Mouse (Mus musculus) heart, embryonic 12.5 days (tissue): ENCODE results near the gene Eif2b3. TPM values are rescaled to one million over a fixed set of nuclear protein-coding genes. Genes with fewer than 3 reads are reported as not detected.

Experiments used
- ATAC-seq: fragments of 200-750 bp; cut with Nextera tagmentation; 2 replicates; pipeline ENCODE4 v1.8.0; 2017; ENCODE audit warnings: moderate TSS enrichment, moderate library complexity; ENCODE audit not compliant: insufficient number of reproducible peaks, low FRiP score
- H3K27ac ChIP-seq: fragments of 300-500 bp; sonication (generic); 2 replicates; pipeline ENCODE4 v1.5.1; 2016; ENCODE audit warnings: mild to moderate bottlenecking, moderate library complexity; ENCODE audit not compliant: poor library complexity, severe bottlenecking
- H3K27me3 ChIP-seq: fragments of 300-500 bp; sonication (generic); replicated peaks from 2 replicates; pipeline ENCODE4 v1.6.1; 2016; ENCODE audit warnings: mild to moderate bottlenecking, moderate library complexity
- H3K36me3 ChIP-seq: fragments of 300-500 bp; sonication (generic); 2 replicates; pipeline ENCODE4 v1.6.1; 2016; ENCODE audit warnings: mild to moderate bottlenecking, moderate library complexity
- H3K4me1 ChIP-seq: fragments of 300-500 bp; sonication (generic); replicated peaks from 2 replicates; pipeline ENCODE4 v1.6.1; 2016; ENCODE audit warnings: mild to moderate bottlenecking
- H3K4me2 ChIP-seq: fragments of 300-500 bp; sonication (generic); 2 replicates; pipeline ENCODE4 v1.6.1; 2016; ENCODE audit warnings: mild to moderate bottlenecking, moderate library complexity
- H3K4me3 ChIP-seq: fragments of 300-500 bp; sonication (generic); 2 replicates; pipeline ENCODE4 v1.5.1; 2016; ENCODE audit warnings: mild to moderate bottlenecking
- H3K9ac ChIP-seq: fragments of 300-500 bp; sonication (generic); 2 replicates; pipeline ENCODE4 v1.6.1; 2016; ENCODE audit warnings: mild to moderate bottlenecking, moderate library complexity
- H3K9me3 ChIP-seq: fragments of 300-500 bp; sonication (generic); replicated peaks from 2 replicates; pipeline ENCODE4 v1.6.1; 2016; ENCODE audit warnings: mild to moderate bottlenecking, moderate library complexity
- WGBS: fragments of 180-500 bp; shearing (Covaris S2); methylation state at CpG from one replicate; pipeline ENCODE4 v1.1.7; 2016; 5-methylcytosine and 5-hydroxymethylcytosine counted together
- polyA plus RNA-seq: library from polyadenylated mRNA; unstranded; fragments of >200 nt; fragmentation: Nextera tagmentation; extraction: Ambion mirVana; gene quantifications from 2 replicates; pipeline ENCODE4 v1.2.1, GENCODE M21; 2016

Eif2b3 gene
- polyA plus RNA-seq, 1 experiment from 2014 or later = 29.2 TPM

- H3K9ac ChIP-seq = no peak overlapping the region
- no peak overlapping the region for H3K4me3 ChIP-seq
- H3K4me1 ChIP-seq = peaks cover 6% of the 10 kb centered on the region
- H3K36me3 ChIP-seq = peaks cover 27% of the 10 kb centered on the region
- no peak overlapping the region for H3K27ac ChIP-seq
- H3K27me3 ChIP-seq = no peaks in the 10 kb centered on the region
- WGBS = 88% methylated on average over 4 of the region's 4 CpGs
- no peaks in the 10 kb centered on the region for H3K9me3 ChIP-seq
- H3K4me2 ChIP-seq = no peak overlapping the region
- no peak for ATAC-seq
Observed at GRCm38 (mm10) chr4:117023469-117023868, 4.3 kb downstream of the Eif2b3 start.

- ATAC-seq = no peak
- Histone ChIP-seq H3K9ac (no peak overlapping the region), H3K27me3 (no peaks in the 10 kb centered on the region), H3K36me3 (peaks cover 29% of the 10 kb centered on the region), H3K4me1 (no peaks in the 10 kb centered on the region; the same call in none of the 2 replicates), H3K4me2 (no peak overlapping the region), H3K4me3 (no peak overlapping the region), H3K9me3 (no peaks in the 10 kb centered on the region), H3K27ac (no peak overlapping the region)
- 90% methylated on average over 1 of the region's 1 CpGs for WGBS
Observed at GRCm38 (mm10) chr4:117031105-117031504, 11.9 kb downstream of the Eif2b3 start.

GRCm38 (mm10) chr4:117039925-117040687 is 20.9 kb downstream of the Eif2b3 start:
- Histone ChIP-seq H3K4me1 (peaks cover 8% of the 10 kb centered on the region; the same call in 1 of the 2 replicates), H3K27ac (peak overlapping the region; percentile 51; the same call in 1 of the 2 replicates), H3K9ac (no peak overlapping the region), H3K9me3 (no peaks in the 10 kb centered on the region), H3K4me3 (no peak overlapping the region), H3K4me2 (no peak overlapping the region), H3K27me3 (no peaks in the 10 kb centered on the region), H3K36me3 (peaks cover 5% of the 10 kb centered on the region)
- ATAC-seq = no peak
- 68% methylated on average over 9 of the region's 9 CpGs for WGBS

GRCm38 (mm10) chr4:117040791-117041190 is 21.6 kb downstream of the Eif2b3 start:
- Histone ChIP-seq H3K9ac (no peak overlapping the region), H3K36me3 (peaks cover 8% of the 10 kb centered on the region), H3K4me3 (no peak overlapping the region), H3K9me3 (no peaks in the 10 kb centered on the region), H3K27ac (no peak overlapping the region), H3K4me1 (0 out of 2 replicates have a peak, but pooled peaks cover 8% of the 10 kb centered on the region), H3K27me3 (no peaks in the 10 kb centered on the region), H3K4me2 (no peak overlapping the region)
- WGBS = 45% methylated on average over 1 of the region's 1 CpGs
- ATAC-seq = no peak

- Histone ChIP-seq H3K27me3 (no peaks in the 10 kb centered on the region), H3K4me2 (no peak overlapping the region), H3K27ac (no peak overlapping the region), H3K4me3 (no peak overlapping the region), H3K9ac (no peak overlapping the region), H3K36me3 (peaks cover 13% of the 10 kb centered on the region; the same call in 1 of the 2 replicates), H3K9me3 (no peaks in the 10 kb centered on the region), H3K4me1 (0 out of 2 replicates have a peak, but pooled peaks cover 8% of the 10 kb centered on the region)
- WGBS = 43% methylated on average over 4 of the region's 4 CpGs
- peak; percentile 36; the same call in 1 of the 2 replicates for ATAC-seq
Observed at GRCm38 (mm10) chr4:117041283-117041721, 22.1 kb downstream of the Eif2b3 start.

GRCm38 (mm10) chr4:117048836-117049235 is 29.6 kb downstream of the Eif2b3 start:
- no peak overlapping the region for H3K9ac ChIP-seq
- H3K4me2 ChIP-seq = no peak overlapping the region
- WGBS = 56% methylated on average over 3 of the region's 3 CpGs
- H3K4me1 ChIP-seq = no peaks in the 10 kb centered on the region
- H3K36me3 ChIP-seq = peaks cover 40% of the 10 kb centered on the region
- no peak for ATAC-seq
- H3K27me3 ChIP-seq = no peaks in the 10 kb centered on the region
- H3K27ac ChIP-seq = no peak overlapping the region
- no peaks in the 10 kb centered on the region for H3K9me3 ChIP-seq
- H3K4me3 ChIP-seq = no peak overlapping the region

GRCm38 (mm10) chr4:117049485-117049884 is 30.3 kb downstream of the Eif2b3 start:
- H3K27me3 ChIP-seq = no peaks in the 10 kb centered on the region
- no peaks in the 10 kb centered on the region for H3K9me3 ChIP-seq
- no peak for ATAC-seq
- H3K4me2 ChIP-seq = no peak overlapping the region
- peaks cover 40% of the 10 kb centered on the region for H3K36me3 ChIP-seq
- no peak overlapping the region for H3K27ac ChIP-seq
- H3K4me3 ChIP-seq = no peak overlapping the region
- H3K9ac ChIP-seq = no peak overlapping the region
- no peaks in the 10 kb centered on the region for H3K4me1 ChIP-seq
- WGBS = 97% methylated on average over 1 of the region's 1 CpGs

GRCm38 (mm10) chr4:117052626-117053025 is 33.4 kb downstream of the Eif2b3 start:
- H3K9me3 ChIP-seq = no peaks in the 10 kb centered on the region
- H3K4me2 ChIP-seq = no peak overlapping the region
- H3K4me3 ChIP-seq = no peak overlapping the region
- no peaks in the 10 kb centered on the region for H3K27me3 ChIP-seq
- ATAC-seq = no peak
- H3K36me3 ChIP-seq = peaks cover 24% of the 10 kb centered on the region
- H3K27ac ChIP-seq = no peak overlapping the region
- WGBS = 92% methylated on average over 4 of the region's 4 CpGs
- H3K9ac ChIP-seq = no peak overlapping the region
- no peaks in the 10 kb centered on the region for H3K4me1 ChIP-seq

- Histone ChIP-seq H3K9me3 (no peaks in the 10 kb centered on the region), H3K27me3 (no peaks in the 10 kb centered on the region), H3K9ac (no peak overlapping the region), H3K4me3 (no peak overlapping the region), H3K36me3 (peaks cover 21% of the 10 kb centered on the region), H3K4me1 (no peaks in the 10 kb centered on the region), H3K27ac (no peak overlapping the region), H3K4me2 (no peak overlapping the region)
- 91% methylated on average over 4 of the region's 4 CpGs for WGBS
- ATAC-seq = no peak
Observed at GRCm38 (mm10) chr4:117053956-117054355, 34.8 kb downstream of the Eif2b3 start.

- no peak overlapping the region for H3K27ac ChIP-seq
- H3K9ac ChIP-seq = no peak overlapping the region
- peaks cover 17% of the 10 kb centered on the region for H3K36me3 ChIP-seq
- H3K27me3 ChIP-seq = no peaks in the 10 kb centered on the region
- H3K4me2 ChIP-seq = no peak overlapping the region
- ATAC-seq = peak; percentile 92
- no peaks in the 10 kb centered on the region for H3K4me1 ChIP-seq
- no peak overlapping the region for H3K4me3 ChIP-seq
- no peaks in the 10 kb centered on the region for H3K9me3 ChIP-seq
Observed at GRCm38 (mm10) chr4:117056102-117056501, 36.9 kb downstream of the Eif2b3 start.

- H3K4me1 ChIP-seq = no peaks in the 10 kb centered on the region
- H3K4me2 ChIP-seq = no peak overlapping the region
- H3K4me3 ChIP-seq = no peak overlapping the region
- no peak for ATAC-seq
- H3K36me3 ChIP-seq = peaks cover 18% of the 10 kb centered on the region
- 64% methylated on average over 2 of the region's 2 CpGs for WGBS
- no peaks in the 10 kb centered on the region for H3K27me3 ChIP-seq
- no peak overlapping the region for H3K9ac ChIP-seq
- H3K27ac ChIP-seq = no peak overlapping the region
- no peaks in the 10 kb centered on the region for H3K9me3 ChIP-seq
Observed at GRCm38 (mm10) chr4:117056514-117056913, 37.3 kb downstream of the Eif2b3 start.
